Mouse (Mus musculus) hindbrain, embryonic 10.5 days (tissue): ENCODE data around the gene Chrnb1. TPM values are rescaled to one million over a fixed set of nuclear protein-coding genes. Genes with fewer than 3 reads are reported as not detected.

Experiments used
- DNase-seq: peaks from one replicate; pipeline ENCODE4 v3.0.0-alpha.2; 2017; ENCODE audit warnings: low spot score
- H3K27ac ChIP-seq: fragments of 300-500 bp; sonication (generic); 2 replicates; pipeline ENCODE4 v1.5.1; 2016; ENCODE audit warnings: mild to moderate bottlenecking, moderate library complexity
- H3K27me3 ChIP-seq: fragments of 300-500 bp; sonication (generic); 2 replicates; pipeline ENCODE4 v1.6.1; 2016; ENCODE audit warnings: mild to moderate bottlenecking; ENCODE audit not compliant: poor library complexity, insufficient read depth, severe bottlenecking
- H3K36me3 ChIP-seq: fragments of 300-500 bp; sonication (generic); 2 replicates; pipeline ENCODE4 v1.6.1; 2016; ENCODE audit warnings: mild to moderate bottlenecking, moderate library complexity
- H3K4me1 ChIP-seq: fragments of 300-500 bp; sonication (generic); replicated peaks from 2 replicates; pipeline ENCODE4 v1.6.1; 2016; ENCODE audit warnings: mild to moderate bottlenecking
- H3K4me3 ChIP-seq: fragments of 300-500 bp; sonication (generic); 2 replicates; pipeline ENCODE4 v1.5.1; 2016; ENCODE audit warnings: mild to moderate bottlenecking, moderate library complexity
- H3K9me3 ChIP-seq: fragments of 300-500 bp; sonication (generic); 2 replicates; pipeline ENCODE4 v1.6.1; 2016; ENCODE audit warnings: mild to moderate bottlenecking, moderate library complexity
- WGBS: fragments of 180-500 bp; shearing (Covaris S2); methylation state at CpG from one replicate; pipeline ENCODE4 v1.1.7; 2016; 5-methylcytosine and 5-hydroxymethylcytosine counted together
- polyA plus RNA-seq: library from polyadenylated mRNA; unstranded; fragments of >200 nt; fragmentation: Nextera tagmentation; extraction: Ambion mirVana; gene quantifications from 2 replicates; pipeline ENCODE4 v1.2.1, GENCODE M21; 2016

Gene Chrnb1
- polyA plus RNA-seq, 1 experiment from 2014 or later, result 1.6 TPM

DNA sequence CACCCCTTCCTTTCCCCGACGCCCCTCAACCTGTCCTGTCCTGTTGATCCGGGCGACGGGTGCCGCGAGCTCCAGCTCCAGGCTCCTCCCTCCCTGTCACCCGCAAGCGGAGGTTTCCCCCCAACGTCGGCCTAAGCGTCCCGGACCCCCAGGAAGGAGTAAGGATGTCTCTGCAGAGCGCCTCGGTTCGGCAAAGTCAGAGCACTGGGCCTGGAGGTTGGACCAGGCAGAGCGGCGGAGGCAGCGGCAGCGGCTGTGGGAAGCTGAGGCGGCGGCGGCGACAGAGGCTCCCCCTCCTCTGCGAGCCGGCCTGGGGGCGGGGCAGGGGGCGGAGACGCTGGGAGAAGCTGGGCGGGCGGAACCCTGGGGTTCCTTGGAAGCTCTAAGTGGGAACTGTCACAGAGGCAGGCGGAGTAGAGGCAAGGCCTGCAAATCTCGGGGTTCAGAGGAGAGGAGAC lies 6.9 kb upstream of the Chrnb1 start:
- peak overlapping the region; percentile 82 for H3K27ac ChIP-seq
- no peaks in the 10 kb centered on the region for H3K36me3 ChIP-seq
- H3K27me3 ChIP-seq, result peaks cover 97% of the 10 kb centered on the region
- peak; percentile 80 for DNase-seq
- peak overlapping the region; percentile 66 for H3K4me3 ChIP-seq
- H3K9me3 ChIP-seq, result peaks cover 4% of the 10 kb centered on the region; the same call in 1 of the 2 replicates
- peaks cover 71% of the 10 kb centered on the region for H3K4me1 ChIP-seq
- WGBS, result under 1% methylated on average over 33 of the region's 33 CpGs

DNA sequence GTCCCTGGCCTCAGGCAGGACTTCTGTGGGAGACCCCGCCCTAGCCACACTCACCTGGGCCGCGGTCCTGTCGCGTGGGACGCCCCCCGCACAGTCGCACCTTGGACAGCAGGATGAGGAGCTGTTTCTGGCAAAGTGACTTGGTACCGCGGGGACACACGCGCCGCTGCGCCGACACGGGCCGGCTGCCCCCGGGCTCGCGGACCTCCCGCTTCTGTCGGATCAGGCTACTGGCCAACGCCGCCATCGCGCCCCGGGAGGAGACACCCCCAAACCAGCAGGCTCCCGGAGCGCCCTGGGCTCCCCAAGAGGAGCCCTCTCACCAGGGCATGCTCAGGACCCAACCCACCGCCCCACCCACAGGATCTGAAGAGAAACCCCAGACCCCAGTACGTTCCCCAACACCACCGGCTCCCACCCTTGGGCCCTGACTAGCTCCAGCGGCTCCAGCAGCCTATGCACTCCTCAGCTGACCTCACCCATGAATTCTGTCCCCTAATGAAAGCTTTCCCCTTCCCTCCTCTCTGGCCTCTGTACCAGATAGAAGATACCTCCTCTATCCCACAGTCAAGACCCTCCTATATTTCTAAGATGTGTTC lies 5.7 kb upstream of the Chrnb1 start, which contains the start of gene Fgf11:
Fgf11 (minus strand) TSS at position 479 of the 599 bp plus-strand sequence.
- peak within 1 kb of the TSS; percentile 66 for H3K4me3 ChIP-seq
- peaks cover 71% of the 10 kb centered on the region for H3K4me1 ChIP-seq
- no peaks in the 10 kb centered on the region for H3K36me3 ChIP-seq
- H3K27ac ChIP-seq, result peak within 1 kb of the TSS; percentile 96
- H3K9me3 ChIP-seq, result peaks cover 2% of the 10 kb centered on the region; the same call in 1 of the 2 replicates
- DNase-seq, result peak; percentile 30
- WGBS, result 1% methylated on average over 33 of the region's 33 CpGs
- peaks cover 99% of the 10 kb centered on the region for H3K27me3 ChIP-seq

DNA sequence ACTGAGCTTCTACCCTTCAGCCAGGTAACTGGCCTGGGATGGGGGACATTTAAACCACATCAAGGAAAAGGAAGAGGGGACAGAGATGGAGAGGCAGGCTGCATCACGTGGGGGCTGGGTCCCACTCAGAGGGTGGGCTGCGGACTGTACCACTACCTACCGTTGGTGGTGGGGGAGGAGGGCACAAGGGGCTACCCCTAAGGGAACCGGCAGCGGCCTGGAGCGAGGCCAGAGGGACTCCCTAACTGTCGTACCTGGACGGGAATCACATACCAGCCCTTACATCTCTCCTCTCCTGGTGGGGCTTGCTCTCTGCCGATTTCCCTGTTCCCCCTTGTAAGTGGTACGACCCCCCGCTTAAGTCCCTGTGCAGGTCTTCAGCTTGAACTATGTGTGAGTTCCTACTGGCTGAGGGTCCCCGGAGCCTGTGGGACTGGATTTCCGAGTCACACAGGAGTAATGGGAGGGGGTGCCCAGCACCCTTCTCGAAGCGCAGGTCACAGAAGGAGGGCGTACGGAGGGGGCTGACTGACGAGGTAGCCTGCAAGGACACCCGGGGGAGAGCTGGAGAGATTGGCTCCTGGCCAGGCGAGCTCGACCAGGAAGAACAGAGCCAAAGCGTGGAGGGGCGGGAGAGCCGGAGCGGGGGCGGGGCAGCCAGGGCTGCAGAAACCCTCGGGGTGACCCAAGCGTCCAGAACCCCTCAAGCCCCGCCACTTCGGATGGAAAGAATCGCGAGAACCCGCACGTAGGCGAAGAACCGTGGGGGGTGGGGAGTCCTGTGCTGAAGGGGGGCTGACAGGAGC lies 4.9 kb upstream of the Chrnb1 start:
- H3K27ac ChIP-seq, result peak overlapping the region; percentile 96
- H3K27me3 ChIP-seq, result peaks cover 99% of the 10 kb centered on the region
- H3K9me3 ChIP-seq, result no peaks in the 10 kb centered on the region
- DNase-seq, result peak; percentile 86
- WGBS, result under 1% methylated on average over 36 of the region's 36 CpGs
- no peaks in the 10 kb centered on the region for H3K36me3 ChIP-seq
- peaks cover 77% of the 10 kb centered on the region for H3K4me1 ChIP-seq
- peak overlapping the region; percentile 66 for H3K4me3 ChIP-seq

DNA sequence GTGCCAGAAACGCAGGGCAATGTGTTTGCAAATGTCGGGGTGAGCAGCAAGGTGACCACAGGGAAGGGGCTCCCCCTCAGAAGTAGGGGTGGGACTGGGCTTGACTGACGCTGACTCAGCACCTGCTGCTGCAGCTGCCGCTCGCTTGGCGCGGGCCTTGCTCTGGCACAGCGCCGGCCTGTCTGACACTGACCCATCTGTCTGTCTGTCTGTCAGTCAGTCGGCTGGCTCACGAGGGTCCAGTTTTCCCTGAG lies 4.3 kb upstream of the Chrnb1 start:
- DNase-seq, result no peak
- H3K36me3 ChIP-seq, result no peaks in the 10 kb centered on the region
- peaks cover 81% of the 10 kb centered on the region for H3K4me1 ChIP-seq
- H3K27ac ChIP-seq, result peak overlapping the region; percentile 96
- H3K27me3 ChIP-seq, result peaks cover 96% of the 10 kb centered on the region
- no peaks in the 10 kb centered on the region for H3K9me3 ChIP-seq
- peak overlapping the region; percentile 66 for H3K4me3 ChIP-seq
- 1% methylated on average over 11 of the region's 11 CpGs for WGBS

DNA sequence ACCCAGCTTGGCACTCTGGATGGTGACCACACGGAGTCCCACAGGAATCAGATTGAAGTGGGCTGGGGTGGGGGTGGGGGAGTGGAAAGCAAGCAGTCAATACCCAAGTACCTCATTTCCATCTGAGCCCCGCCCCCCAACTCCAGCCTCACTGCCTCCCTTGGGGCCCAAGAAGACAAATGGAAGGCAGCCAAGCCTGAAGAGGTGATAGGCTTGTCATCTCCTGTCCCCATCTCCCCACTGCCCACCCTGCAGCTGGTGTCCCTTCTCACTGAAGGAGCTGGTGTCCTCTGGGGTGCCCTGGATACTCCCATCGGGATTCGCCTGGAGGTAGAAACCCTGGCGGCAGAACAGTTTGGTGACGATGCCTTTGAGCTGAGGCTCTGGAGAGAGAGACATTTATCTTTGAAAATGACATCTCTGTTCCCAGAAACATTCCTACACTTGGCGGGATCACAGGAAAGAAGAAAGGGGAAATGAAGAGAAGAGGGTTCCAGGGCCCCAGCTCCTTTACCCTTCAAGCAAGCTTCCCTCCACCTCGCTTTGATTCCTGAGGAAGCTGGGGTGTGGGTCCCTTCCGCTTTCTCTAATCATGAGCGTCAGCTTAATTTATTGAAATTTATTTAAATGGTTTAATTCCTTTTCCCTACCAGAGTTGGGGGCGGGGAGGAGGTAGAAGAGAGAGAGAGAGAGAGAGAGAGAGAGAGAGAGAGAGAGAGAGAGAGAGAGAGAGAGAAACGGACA lies 3.8 kb upstream of the Chrnb1 start:
- H3K4me3 ChIP-seq, result peak overlapping the region; percentile 66
- peak overlapping the region; percentile 96 for H3K27ac ChIP-seq
- H3K27me3 ChIP-seq, result peaks cover 91% of the 10 kb centered on the region
- 18% methylated on average over 12 of the region's 12 CpGs for WGBS
- H3K4me1 ChIP-seq, result peaks cover 77% of the 10 kb centered on the region
- H3K9me3 ChIP-seq, result no peaks in the 10 kb centered on the region
- DNase-seq, result peak; percentile 66
- H3K36me3 ChIP-seq, result no peaks in the 10 kb centered on the region

DNA sequence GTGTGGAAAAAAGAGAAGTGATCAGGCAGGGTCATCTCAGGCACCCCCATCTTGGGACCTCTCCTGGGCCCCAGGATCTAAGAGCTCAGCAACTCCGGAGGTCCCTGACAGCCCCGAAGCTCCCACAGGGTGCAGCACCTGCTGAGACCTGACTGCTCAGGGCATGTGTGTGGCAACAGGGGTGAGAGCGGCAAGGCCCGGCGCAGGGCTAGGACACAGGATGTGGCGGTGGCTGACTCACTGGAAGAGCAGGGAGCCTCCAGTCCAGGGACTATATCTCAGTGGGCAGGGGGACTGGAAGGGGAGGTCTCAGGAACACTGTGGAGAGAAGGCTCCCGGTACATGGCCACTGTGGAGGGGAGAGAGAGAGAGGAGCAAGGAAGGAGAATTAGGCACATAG lies 2.2 kb upstream of the Chrnb1 start:
- peaks cover 91% of the 10 kb centered on the region for H3K27me3 ChIP-seq
- peaks cover 60% of the 10 kb centered on the region for H3K4me1 ChIP-seq
- H3K9me3 ChIP-seq, result no peaks in the 10 kb centered on the region
- H3K36me3 ChIP-seq, result no peaks in the 10 kb centered on the region
- no peak for DNase-seq
- H3K4me3 ChIP-seq, result no peak overlapping the region
- H3K27ac ChIP-seq, result no peak overlapping the region
- WGBS, result 78% methylated on average over 7 of the region's 7 CpGs

DNA sequence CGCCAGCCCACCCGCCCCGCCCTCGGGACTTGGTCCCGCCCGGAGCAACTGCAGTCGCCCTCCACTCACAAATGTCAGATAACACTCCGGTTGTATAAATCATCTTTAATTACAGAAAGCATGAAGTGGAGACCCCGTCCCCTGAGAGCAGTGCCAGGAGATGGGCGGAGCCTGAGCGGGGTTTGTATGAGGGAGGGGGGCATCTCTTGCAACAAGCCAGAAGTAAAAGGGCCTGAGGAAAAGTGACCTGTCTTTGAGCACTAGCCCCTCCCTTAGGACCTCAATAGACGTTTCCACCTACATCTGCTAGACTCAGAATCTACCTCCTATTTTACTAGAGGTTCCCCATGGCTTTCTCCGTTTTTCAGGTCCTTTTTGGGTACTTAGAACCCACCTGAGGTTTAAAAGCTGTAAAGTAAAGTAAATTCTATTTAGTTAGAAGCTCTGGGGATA lies 266 bp upstream of the Chrnb1 start:
- peaks cover 41% of the 10 kb centered on the region for H3K4me1 ChIP-seq
- no peaks in the 10 kb centered on the region for H3K9me3 ChIP-seq
- DNase-seq, result no peak
- 4% methylated on average over 13 of the region's 13 CpGs for WGBS
- peak overlapping the region; percentile 79 for H3K27ac ChIP-seq
- H3K27me3 ChIP-seq, result peaks cover 81% of the 10 kb centered on the region
- H3K4me3 ChIP-seq, result peak overlapping the region; percentile 60
- no peaks in the 10 kb centered on the region for H3K36me3 ChIP-seq

DNA sequence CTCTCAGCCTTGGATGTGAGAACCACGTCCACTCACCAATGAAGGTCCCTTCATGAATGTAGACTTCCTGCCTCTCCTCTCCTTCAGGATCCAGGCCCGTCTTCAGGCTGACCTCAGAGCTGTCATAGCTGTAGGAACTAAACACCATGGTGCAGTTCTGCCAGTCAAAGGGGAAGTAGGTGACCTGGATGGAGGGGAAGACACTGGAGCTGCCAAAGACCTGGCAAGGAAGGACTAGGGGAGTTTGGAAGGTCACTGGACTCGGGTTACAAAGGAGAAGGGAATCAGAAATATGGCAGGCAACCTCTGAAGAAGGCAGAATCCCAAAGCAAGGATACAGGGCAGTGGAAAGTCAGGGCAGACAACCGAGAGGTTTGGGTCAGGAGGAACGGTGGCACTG lies 2.3 kb downstream of the Chrnb1 start:
- peaks cover 16% of the 10 kb centered on the region for H3K4me1 ChIP-seq
- no peaks in the 10 kb centered on the region for H3K36me3 ChIP-seq
- H3K4me3 ChIP-seq, result no peak overlapping the region
- no peak for DNase-seq
- no peaks in the 10 kb centered on the region for H3K9me3 ChIP-seq
- peaks cover 56% of the 10 kb centered on the region for H3K27me3 ChIP-seq
- 66% methylated on average over 5 of the region's 5 CpGs for WGBS
- no peak overlapping the region for H3K27ac ChIP-seq

DNA sequence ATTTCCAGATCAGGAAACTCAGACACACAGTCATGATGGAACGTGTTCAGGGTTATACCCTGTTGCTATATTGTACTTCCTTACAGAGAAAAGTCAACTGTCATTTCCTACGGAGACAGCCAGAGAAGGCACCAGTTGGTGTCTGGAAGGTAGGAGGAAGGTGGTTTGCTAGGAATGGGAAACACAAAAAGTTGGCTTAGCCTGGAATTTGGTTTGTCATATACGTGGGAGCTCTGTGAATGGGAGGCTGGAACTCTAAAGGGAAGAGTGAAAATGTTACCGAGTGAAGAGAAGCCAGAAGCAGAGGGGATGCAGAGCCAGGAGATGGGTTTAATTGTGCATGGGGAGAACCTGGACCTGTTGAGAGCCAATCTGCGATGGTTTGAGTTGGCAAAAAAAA lies 4.3 kb downstream of the Chrnb1 start:
- Histone ChIP-seq H3K36me3 (no peaks in the 10 kb centered on the region), H3K4me3 (no peak overlapping the region), H3K4me1 (peaks cover 11% of the 10 kb centered on the region), H3K27ac (no peak overlapping the region), H3K9me3 (no peaks in the 10 kb centered on the region), H3K27me3 (peaks cover 40% of the 10 kb centered on the region)
- DNase-seq, result no peak
- 72% methylated on average over 5 of the region's 5 CpGs for WGBS

DNA sequence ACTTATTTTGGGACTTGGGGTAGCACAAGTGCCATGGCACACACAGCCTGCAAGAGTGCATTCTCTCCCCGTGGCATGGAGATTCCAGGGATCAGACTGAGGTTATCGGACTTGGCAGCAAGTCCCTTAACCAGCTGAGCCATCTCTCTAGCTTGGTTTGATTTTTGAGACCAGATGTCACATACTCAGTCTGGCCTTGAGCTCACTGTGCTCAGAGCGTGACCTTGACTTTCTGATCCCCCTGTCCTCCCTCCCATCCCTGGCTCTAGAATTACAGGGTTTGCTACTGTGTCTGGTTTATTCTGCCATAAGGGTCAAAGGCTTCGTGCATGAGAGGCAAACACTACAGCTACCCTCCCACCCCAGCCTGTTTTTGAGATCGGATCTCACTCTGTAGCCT lies 6.3 kb downstream of the Chrnb1 start:
- WGBS, result 69% methylated on average over 5 of the region's 5 CpGs
- no peaks in the 10 kb centered on the region; the same call in 1 of the 2 replicates for H3K4me1 ChIP-seq
- no peaks in the 10 kb centered on the region for H3K36me3 ChIP-seq
- H3K27me3 ChIP-seq, result peaks cover 29% of the 10 kb centered on the region
- DNase-seq, result no peak
- no peak overlapping the region for H3K27ac ChIP-seq
- H3K4me3 ChIP-seq, result no peak overlapping the region
- no peaks in the 10 kb centered on the region for H3K9me3 ChIP-seq

DNA sequence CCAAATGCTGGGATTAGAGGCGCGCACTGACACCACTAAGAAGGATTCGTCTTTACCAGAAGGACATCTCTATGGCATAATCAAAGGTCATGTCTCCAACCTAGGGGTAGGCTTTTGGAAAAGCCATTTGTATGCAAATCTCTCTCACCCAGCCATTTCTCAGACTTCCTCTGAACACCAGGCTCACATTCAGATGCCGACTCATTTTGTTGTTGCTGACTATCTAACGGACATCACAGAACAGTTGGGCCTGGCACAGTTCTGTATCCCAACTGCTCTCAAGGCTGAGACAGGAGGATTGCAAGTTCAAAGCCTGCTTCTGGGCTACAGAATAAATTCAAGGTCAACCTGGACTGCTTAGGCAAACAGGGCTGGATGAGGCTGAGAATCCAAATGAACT lies 8.4 kb downstream of the Chrnb1 start:
- no peak overlapping the region for H3K4me3 ChIP-seq
- H3K9me3 ChIP-seq, result no peaks in the 10 kb centered on the region
- no peak for DNase-seq
- H3K27me3 ChIP-seq, result peaks cover 10% of the 10 kb centered on the region
- no peaks in the 10 kb centered on the region; the same call in 1 of the 2 replicates for H3K4me1 ChIP-seq
- WGBS, result 85% methylated on average over 5 of the region's 5 CpGs
- H3K27ac ChIP-seq, result no peak overlapping the region
- H3K36me3 ChIP-seq, result no peaks in the 10 kb centered on the region

DNA sequence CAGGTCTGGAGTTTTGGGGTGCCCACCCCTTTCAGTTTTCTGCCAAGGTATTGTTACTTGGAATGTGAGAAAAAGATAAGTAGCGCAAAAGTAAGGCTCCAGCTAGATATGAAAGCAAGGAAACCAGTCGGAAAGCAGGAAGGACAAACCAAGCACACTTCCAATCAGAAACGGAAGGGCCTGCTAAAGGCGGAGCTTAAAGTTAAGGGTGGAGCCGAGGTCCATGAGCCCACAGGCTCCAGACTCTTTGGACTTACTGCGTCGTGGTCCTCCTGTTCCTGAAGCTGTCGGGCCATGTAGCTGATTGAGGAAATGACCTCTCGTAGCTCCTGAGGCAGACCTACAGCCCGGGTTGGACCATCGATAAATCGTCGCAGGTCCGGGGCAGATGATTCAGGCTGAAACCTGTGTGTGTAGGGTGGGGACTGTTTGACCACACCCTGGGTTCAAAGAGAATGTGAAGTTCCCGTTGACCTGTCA lies 10.9 kb downstream of the Chrnb1 start:
- Histone ChIP-seq H3K27ac (no peak overlapping the region), H3K27me3 (peaks cover 19% of the 10 kb centered on the region), H3K36me3 (no peaks in the 10 kb centered on the region), H3K9me3 (no peaks in the 10 kb centered on the region), H3K4me1 (no peaks in the 10 kb centered on the region; the same call in none of the 2 replicates), H3K4me3 (peak overlapping the region; percentile 1; the same call in 1 of the 2 replicates)
- 43% methylated on average over 15 of the region's 15 CpGs for WGBS
- DNase-seq, result no peak
